Mouse (Mus musculus) heart, adult 10 weeks (tissue): ENCODE data around the gene Yju2. TPM values are rescaled to one million over a fixed set of nuclear protein-coding genes. Genes with fewer than 3 reads are reported as not detected.

Source experiments
- polyA plus RNA-seq: library from polyadenylated mRNA; stranded (reverse); fragments of 350-450 nt; fragmentation: Illumina TruSeq; extraction: RNeasy Lipid Tissue Mini Kit (QIAGEN cat#74804); gene quantifications from one replicate; pipeline ENCODE4 v1.2.3, GENCODE M21; 2014; ENCODE audit warnings: low read depth, low replicate concordance

Yju2 gene
- 7.9 TPM for polyA plus RNA-seq

GRCm38 (mm10) chr17:55958918-55959728 lies at the start of gene Yju2:
TSS of gene Yju2 (plus strand) at chr17:55959099.

GRCm38 (mm10) chr17:55949400-55949799 lies 9.5 kb upstream of the Yju2 start, which contains the start of gene Zfp119b:
TSS of gene Zfp119b (minus strand) at chr17:55949500.

GRCm38 (mm10) chr17:55952447-55953027 lies 6.4 kb upstream of the Yju2 start, which contains the start of gene Ebi3:
TSS of gene Ebi3 (plus strand) at chr17:55952640.

GRCm38 (mm10) chr17:55969966-55970891 lies 11.3 kb downstream of the Yju2 start, which contains the start of gene Shd:
TSS of gene Shd (plus strand) at chr17:55970467.

GRCm38 (mm10) chr17:55986030-55986961 lies 27.4 kb downstream of the Yju2 start, which contains the start of gene Fsd1:
TSS of gene Fsd1 (plus strand) at chr17:55986509.

GRCm38 (mm10) chr17:56005415-56006061 lies 46.6 kb downstream of the Yju2 start, which contains the start of the genes Stap2 and Mpnd:
TSS of gene Stap2 (minus strand) at chr17:56005584.
TSS of gene Mpnd (plus strand) at chr17:56005711.

Other genes starting within 250 kb of the Yju2 start
- 7.7 TPM for gene Pot1b, start 246.5 kb upstream of the Yju2 start, polyA plus RNA-seq
- 0.37 TPM for gene Adgre4, start 209.1 kb upstream of the Yju2 start, polyA plus RNA-seq
- gene Zfp119a, start 80.2 kb upstream of the Yju2 start, polyA plus RNA-seq, result 4.1 TPM
- gene Zfp959, start 67.0 kb upstream of the Yju2 start, polyA plus RNA-seq, result 5.3 TPM
- 3.5 TPM for gene Zfp119b, start 9.6 kb upstream of the Yju2 start, polyA plus RNA-seq
- 0.68 TPM for gene Ebi3, start 6.5 kb upstream of the Yju2 start, polyA plus RNA-seq
- gene Shd, start 11.4 kb downstream of the Yju2 start, polyA plus RNA-seq, result 1.4 TPM
- gene Fsd1, start 27.4 kb downstream of the Yju2 start, polyA plus RNA-seq, result not detected
- gene Stap2, start 46.5 kb downstream of the Yju2 start, polyA plus RNA-seq, result 21.5 TPM
- 61.8 TPM for gene Mpnd, start 46.6 kb downstream of the Yju2 start, polyA plus RNA-seq
- gene Sh3gl1, start 77.5 kb downstream of the Yju2 start, polyA plus RNA-seq, result 17.7 TPM
- 0.94 TPM for gene Chaf1a, start 81.3 kb downstream of the Yju2 start, polyA plus RNA-seq
- 62.5 TPM for gene Ubxn6, start 115.9 kb downstream of the Yju2 start, polyA plus RNA-seq
- gene Hdgfl2, start 120.5 kb downstream of the Yju2 start, polyA plus RNA-seq, result 54.3 TPM
- gene Plin4, start 150.7 kb downstream of the Yju2 start, polyA plus RNA-seq, result 155 TPM
- gene Plin5, start 158.5 kb downstream of the Yju2 start, polyA plus RNA-seq, result 129 TPM
- 41.9 TPM for gene Lrg1, start 162.9 kb downstream of the Yju2 start, polyA plus RNA-seq
- gene Sema6b, start 181.2 kb downstream of the Yju2 start, polyA plus RNA-seq, result 5.3 TPM
- gene Tnfaip8l1, start 203.4 kb downstream of the Yju2 start, polyA plus RNA-seq, result 1.0 TPM
- 29.3 TPM for gene Mydgf, start 224.8 kb downstream of the Yju2 start, polyA plus RNA-seq